Mouse (Mus musculus) bone marrow, adult 2 months (tissue): ENCODE data around the gene Pex10. TPM values are rescaled to one million over a fixed set of nuclear protein-coding genes. Genes with fewer than 3 reads are reported as not detected.

Experiments
- H3K27ac ChIP-seq: fragments of 200-500 bp; 2 replicates; pipeline ENCODE4 v1.5.1; 2012; ENCODE audit warnings: low read depth, mild to moderate bottlenecking, control low read depth, inconsistent platforms, low read length; ENCODE audit not compliant: control insufficient read depth, poor library complexity, insufficient read depth
- H3K4me1 ChIP-seq: fragments of 200-500 bp; 2 replicates; pipeline ENCODE4 v1.6.1; 2011; ENCODE audit warnings: low read length; ENCODE audit not compliant: control insufficient read depth, insufficient read depth
- H3K4me3 ChIP-seq: fragments of 200-500 bp; replicated peaks from 2 replicates; pipeline ENCODE3; 2011; ENCODE audit warnings: mild to moderate bottlenecking, low read depth, low read length, control low read depth; ENCODE audit not compliant: control insufficient read depth
- CTCF ChIP-seq: fragments of 200-500 bp; IDR thresholded peaks from 2 replicates; pipeline ENCODE4 v1.5.1; 2011; ENCODE audit warnings: low read length, control low read depth; ENCODE audit not compliant: control insufficient read depth, insufficient read depth
- POLR2A ChIP-seq: fragments of 200-500 bp; IDR thresholded peaks from 2 replicates; pipeline ENCODE4 v1.6.1; 2011; ENCODE audit warnings: low read depth, mild to moderate bottlenecking, control low read depth, low read length, borderline replicate concordance; ENCODE audit not compliant: control insufficient read depth
- WGBS: fragments of 180-500 bp; shearing (Covaris S2); methylation state at CpG from one replicate; pipeline ENCODE4 v1.1.7; 2018; 5-methylcytosine and 5-hydroxymethylcytosine counted together
- polyA plus RNA-seq: library from polyadenylated mRNA; stranded (reverse); fragments of >200 nt; gene quantifications from 2 replicates; pipeline ENCODE4 v1.2.4, GENCODE M21; 2011; ENCODE audit warnings: low replicate concordance; ENCODE audit not compliant: missing spikeins, insufficient read depth, insufficient read length

The Pex10 gene
- polyA plus RNA-seq, 1 experiment = 12.1 TPM

- TF ChIP-seq POLR2A (no peak), CTCF (no peak)
- no peak overlapping the region for H3K4me3 ChIP-seq
- H3K4me1 ChIP-seq = peaks cover 9% of the 10 kb centered on the region
- no peak overlapping the region for H3K27ac ChIP-seq
- 86% methylated on average over 7 of the region's 7 CpGs for WGBS
Observed at GRCm38 (mm10) chr4:155084351-155084750, 17.5 kb downstream of the Pex10 start.

- TF ChIP-seq CTCF = no peak
- TF ChIP-seq POLR2A = no peak
- WGBS = 5% methylated on average over 35 of the region's 35 CpGs
- H3K4me1 ChIP-seq = peaks cover 9% of the 10 kb centered on the region
- peak overlapping the region; percentile 96 for H3K27ac ChIP-seq
- peak overlapping the region; percentile 100 for H3K4me3 ChIP-seq
Observed at GRCm38 (mm10) chr4:155085206-155086107, 18.6 kb downstream of the Pex10 start.

GRCm38 (mm10) chr4:155086108-155087024 lies 19.6 kb downstream of the Pex10 start, which contains the start of the genes Rer1 and Morn1:
Rer1 (minus strand) TSS chr4:155086382.
Morn1 (plus strand) TSS chr4:155086577.
- under 1% methylated on average over 85 of the region's 85 CpGs for WGBS
- peaks cover 9% of the 10 kb centered on the region for H3K4me1 ChIP-seq
- H3K4me3 ChIP-seq = peak within 1 kb of the TSS; percentile 100

GRCm38 (mm10) chr4:155089241-155089640 lies 22.4 kb downstream of the Pex10 start:
- H3K4me3 ChIP-seq = no peak overlapping the region
- WGBS = 86% methylated on average over 5 of the region's 5 CpGs
- peaks cover 9% of the 10 kb centered on the region for H3K4me1 ChIP-seq
- no peak overlapping the region for H3K27ac ChIP-seq
- no peak for TF ChIP-seq POLR2A
- no peak for TF ChIP-seq CTCF

More at GRCm38 (mm10) chr4:155086108-155087024, 19.6 kb downstream of the Pex10 start, which contains the start of the genes Rer1 and Morn1:
- TF ChIP-seq CTCF (no peak), POLR2A (peak; percentile 92)
- H3K27ac ChIP-seq = peak within 1 kb of the TSS; percentile 96

GRCm38 (mm10) chr4:155090147-155090546 lies 23.3 kb downstream of the Pex10 start:
- H3K27ac ChIP-seq = no peak overlapping the region
- TF ChIP-seq POLR2A (no peak), CTCF (no peak)
- H3K4me3 ChIP-seq = no peak overlapping the region
- peaks cover 6% of the 10 kb centered on the region for H3K4me1 ChIP-seq
- WGBS = 89% methylated on average over 4 of the region's 4 CpGs

GRCm38 (mm10) chr4:155090688-155091449 lies 24.1 kb downstream of the Pex10 start:
- TF ChIP-seq POLR2A (no peak), CTCF (no peak)
- Histone ChIP-seq H3K4me1 (peaks cover 6% of the 10 kb centered on the region), H3K27ac (no peak overlapping the region), H3K4me3 (no peak overlapping the region)
- whole genome bisulfite sequencing = 85% methylated on average over 13 of the region's 13 CpGs

GRCm38 (mm10) chr4:155092718-155093430 lies 26.1 kb downstream of the Pex10 start:
- no peak for TF ChIP-seq POLR2A
- no peak for TF ChIP-seq CTCF
- H3K4me3 ChIP-seq = no peak overlapping the region
- H3K27ac ChIP-seq = no peak overlapping the region
- H3K4me1 ChIP-seq = no peaks in the 10 kb centered on the region
- 85% methylated on average over 19 of the region's 19 CpGs for WGBS
